Mouse (Mus musculus): ENCODE measurements around the gene Fam84b.
A peak's percentile ranks its signal among the peaks of the same experiment; 100 is the strongest.

- peak; percentile 51 for TF ChIP-seq CTCF (IDR thresholded peaks at IDR 0.05; ENCODE audit: low read depth)
- no peak for TF ChIP-seq EP300 (optimal IDR thresholded peaks at IDR 0.05)
Observed at GRCm38 (mm10) chr15:60824751-60825227, 28.8 kb downstream of the Fam84b start.
